Mouse (Mus musculus): ENCODE measurements around the gene Ensa.
"Not testable (repeated sequence)": the region's sequence is repeated elsewhere in the genome, so short reads cannot be mapped to it uniquely, and the experiment has no call there.

The Ensa gene

DNA sequence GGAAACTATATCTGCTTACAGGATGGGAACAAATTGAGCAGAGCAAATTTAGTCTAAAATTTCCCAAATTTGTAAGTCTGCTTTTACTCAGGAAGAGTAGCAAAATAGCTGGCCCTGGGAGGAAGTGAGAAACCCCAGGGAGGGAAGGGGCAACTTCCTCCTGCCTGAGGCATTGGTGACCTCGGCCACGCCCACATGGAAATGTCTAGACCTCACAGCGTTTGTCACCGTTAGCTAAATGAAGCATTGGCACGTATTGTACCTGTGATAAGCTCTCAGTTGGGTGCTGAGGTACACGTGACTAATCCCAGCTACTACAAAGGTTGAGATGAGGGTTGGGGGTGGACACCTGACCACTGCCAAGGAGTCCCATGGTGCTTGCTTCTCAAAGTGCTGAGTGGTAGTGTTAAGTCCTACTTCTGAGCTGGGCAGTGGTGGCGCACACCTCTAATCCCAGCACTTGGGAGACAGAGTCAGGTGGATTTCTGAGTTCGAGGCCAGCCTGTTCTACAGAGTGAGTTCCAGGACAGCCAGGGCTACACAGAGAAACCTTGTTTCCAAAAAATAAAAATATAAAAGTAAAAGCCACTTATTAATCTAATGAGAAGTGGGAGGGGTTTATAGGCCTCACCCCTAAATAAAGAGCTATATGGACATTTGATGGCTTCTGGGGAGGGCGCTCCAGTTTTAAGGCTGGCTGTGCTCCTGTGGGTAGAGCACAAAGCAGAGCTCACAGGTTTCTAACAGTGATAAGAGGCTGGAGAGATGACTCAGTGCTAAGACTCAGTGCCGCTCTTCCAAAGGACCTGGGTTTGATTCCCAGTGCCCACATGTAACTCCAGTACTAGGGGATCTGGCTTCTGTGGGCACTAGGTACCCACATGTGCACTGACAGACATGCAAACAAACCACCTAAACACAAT is 20.8 kb downstream of the Ensa start:
- DNase-seq, result no peak

DNA sequence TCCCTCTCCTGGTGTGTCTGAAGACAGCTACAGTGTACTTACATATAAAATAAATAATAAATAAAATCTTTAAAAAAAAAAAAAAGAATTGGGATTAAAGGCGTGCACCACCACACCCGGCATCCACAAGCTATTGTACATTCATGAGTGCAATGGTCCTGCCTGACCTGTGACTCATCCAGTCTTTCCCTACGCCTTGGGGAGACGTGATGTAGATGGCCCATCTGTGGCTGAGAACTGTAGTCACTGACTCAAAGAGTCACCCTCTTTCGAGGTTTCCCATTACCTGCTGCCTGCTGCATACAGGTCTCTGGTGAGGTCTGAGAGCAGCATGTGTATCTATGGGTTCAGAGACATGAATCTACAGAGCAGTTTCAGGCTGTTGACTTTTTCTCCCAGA is 23.2 kb downstream of the Ensa start:
- DNase-seq, result no peak

DNA sequence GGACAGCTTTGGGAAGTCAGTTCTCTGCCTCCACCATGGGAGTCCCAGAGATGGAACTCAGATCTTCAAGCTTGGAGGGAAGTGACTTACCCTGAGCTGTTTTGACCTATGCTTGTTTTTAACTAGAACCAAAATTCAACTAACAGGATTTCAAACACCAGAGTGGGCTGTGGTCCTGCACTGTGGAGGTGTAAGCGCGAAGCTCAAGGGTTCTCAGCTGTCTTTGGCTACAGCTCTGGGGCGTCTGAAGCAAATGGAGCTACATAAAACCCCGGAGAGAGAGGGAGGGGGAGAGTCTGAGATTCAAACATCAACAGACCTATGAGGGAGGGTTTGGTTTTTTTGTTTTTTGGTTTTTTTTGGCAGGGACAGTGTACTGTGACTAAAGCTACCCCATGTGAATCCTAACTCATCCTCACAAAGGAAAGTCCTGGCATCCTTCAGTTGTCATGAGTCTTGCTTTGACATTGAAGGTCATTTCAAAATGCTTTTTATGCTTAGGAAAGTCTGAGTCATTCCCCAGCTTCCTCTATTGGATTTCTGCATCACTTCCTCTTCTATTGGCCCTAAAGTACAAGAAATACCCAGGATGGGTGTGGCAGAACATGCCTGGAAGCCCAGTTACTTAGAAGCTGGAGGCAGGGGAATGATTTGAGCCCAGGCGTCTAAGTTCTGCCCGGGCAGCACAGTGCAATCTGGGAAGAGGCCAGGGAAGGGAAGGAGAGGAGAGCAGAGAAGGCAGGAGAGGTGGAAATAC is 25.7 kb downstream of the Ensa start:
- DNase-seq, result peak; percentile 75

GRCm38 (mm10) chr3:95651033-95651373 is 26.2 kb downstream of the Ensa start:
- DNase-seq, result no peak

GRCm38 (mm10) chr3:95651391-95652203 is 26.8 kb downstream of the Ensa start:
- DNase-seq, result no peak

DNA sequence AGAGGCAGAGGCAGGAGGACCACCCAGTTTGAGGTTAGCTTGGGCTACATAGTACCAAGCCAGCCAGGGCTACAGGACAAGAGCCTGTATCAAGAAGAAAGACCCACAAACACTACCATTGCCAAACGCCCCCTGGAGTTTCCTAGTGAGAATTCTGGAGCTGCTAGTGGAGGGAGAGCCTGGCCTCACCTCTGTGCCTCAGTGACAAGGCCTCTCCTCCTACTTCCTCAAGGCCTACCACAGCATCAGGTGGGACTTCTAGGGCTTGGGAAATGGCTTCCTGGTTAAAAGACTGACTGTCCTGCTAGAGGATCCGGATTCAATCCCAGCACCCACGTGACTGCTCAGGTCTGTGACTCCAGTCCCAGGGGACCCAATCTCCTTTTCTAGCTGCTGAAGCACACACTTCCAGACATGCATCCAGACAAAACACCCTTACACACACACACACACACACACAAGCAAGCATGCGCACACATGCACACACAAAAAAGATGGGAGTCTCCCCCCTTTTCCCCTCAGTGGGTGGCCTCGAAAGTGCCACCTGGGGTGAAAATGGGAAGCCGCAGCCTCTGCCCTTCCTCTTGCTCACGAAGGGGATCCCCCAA is 27.5 kb downstream of the Ensa start:
- DNase-seq, result no peak

- DNase-seq, result no peak
Observed at GRCm38 (mm10) chr3:95652871-95653270, 28.1 kb downstream of the Ensa start.

- DNase-seq, result no peak
Observed at GRCm38 (mm10) chr3:95653473-95654034, 28.8 kb downstream of the Ensa start.

DNA sequence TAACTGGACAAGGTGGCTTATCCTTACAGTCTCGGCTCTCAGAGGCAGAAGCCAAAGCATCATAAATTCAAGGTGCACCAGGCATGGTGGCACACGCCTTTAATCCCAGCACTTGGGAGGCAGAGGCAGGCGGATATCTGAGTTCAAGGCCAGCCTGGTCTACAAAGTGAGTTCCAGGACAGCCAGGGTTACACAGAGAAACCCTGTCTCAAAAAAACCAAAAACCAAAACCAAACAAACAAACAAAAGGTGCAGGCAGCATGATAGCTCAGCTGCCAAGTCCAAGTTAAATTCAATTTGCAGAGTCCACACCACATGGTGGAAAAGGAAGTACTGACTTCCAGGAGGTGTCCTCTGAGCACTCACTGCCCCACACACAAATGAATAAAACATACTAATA is 29.6 kb downstream of the Ensa start:
- DNase-seq, result not testable (repeated sequence)

DNA sequence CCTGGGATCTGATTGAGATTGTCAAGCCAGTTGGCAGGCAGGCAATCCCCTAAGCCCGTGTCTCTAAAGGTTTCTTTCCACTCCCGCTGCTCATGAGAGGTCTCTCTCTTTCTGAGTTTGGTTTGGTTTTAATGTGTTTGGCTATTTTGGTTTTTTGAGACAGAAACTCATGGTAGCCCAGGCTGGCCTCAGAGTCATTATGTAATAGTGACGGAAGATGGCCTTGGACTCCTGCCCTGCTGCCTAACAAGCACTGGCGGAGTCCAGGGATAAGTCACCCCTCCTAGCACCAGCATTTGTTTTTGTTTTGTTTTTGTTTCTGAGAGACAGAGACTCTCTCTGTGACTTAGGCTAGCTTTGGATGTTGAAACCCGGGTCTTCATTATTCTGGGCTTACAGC is 30.6 kb downstream of the Ensa start:
- DNase-seq, result no peak

GRCm38 (mm10) chr3:95657108-95657507 is 32.3 kb downstream of the Ensa start:
- no peak for DNase-seq

DNA sequence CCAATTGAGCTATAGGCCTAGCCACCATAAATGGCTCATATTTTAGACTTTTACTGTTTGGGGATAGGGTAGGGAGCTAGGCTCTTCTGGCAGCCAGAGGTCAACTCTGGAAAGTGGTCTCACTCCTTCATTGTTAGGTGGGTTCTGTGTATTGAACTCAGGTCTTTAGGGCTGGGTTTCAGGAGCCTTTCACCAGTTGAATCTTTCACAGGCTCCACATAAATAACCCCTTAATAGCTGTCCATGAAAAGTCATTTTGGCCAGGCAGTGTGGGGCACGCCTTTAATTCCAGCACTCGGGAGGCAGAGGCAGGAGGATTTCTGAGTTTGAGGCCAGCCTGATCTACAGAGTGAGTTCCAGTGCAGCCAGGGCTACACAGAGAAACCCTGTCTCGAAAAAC is 32.9 kb downstream of the Ensa start:
- DNase-seq, result no peak

- DNase-seq, result peak; percentile 96
Observed at GRCm38 (mm10) chr3:95658236-95658867, 33.6 kb downstream of the Ensa start, which contains the start of gene Mcl1. Mcl1 (plus strand) TSS chr3:95658788.

DNA sequence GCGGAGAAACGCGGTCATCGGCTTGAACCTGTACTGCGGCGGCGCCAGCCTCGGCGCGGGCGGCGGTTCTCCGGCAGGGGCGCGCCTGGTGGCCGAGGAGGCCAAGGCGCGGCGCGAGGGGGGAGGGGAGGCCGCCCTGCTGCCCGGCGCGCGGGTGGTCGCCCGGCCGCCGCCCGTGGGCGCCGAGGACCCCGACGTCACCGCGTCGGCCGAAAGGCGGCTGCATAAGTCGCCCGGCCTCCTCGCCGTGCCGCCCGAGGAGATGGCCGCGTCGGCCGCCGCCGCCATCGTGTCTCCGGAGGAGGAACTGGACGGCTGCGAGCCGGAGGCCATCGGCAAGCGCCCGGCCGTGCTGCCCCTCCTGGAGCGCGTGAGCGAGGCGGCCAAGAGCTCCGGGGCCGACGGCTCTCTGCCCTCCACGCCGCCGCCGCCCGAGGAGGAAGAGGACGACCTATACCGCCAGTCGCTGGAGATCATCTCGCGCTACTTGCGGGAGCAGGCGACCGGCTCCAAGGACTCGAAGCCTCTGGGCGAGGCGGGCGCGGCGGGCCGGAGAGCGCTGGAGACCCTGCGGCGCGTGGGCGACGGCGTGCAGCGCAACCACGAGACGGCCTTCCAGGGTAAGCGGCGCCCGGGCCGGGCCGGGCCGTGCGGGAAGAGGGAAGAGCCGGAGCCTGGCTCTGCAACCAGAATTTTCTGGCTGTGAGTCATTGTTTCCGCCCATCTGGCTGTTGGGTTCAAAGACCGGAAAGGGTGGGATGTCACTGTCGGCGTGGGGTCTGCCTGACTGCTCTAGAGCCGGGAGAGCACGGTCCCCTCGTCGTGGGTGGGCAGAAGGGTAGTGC is 34.3 kb downstream of the Ensa start:
- peak; percentile 81 for DNase-seq

GRCm38 (mm10) chr3:95659948-95660347 is 35.2 kb downstream of the Ensa start:
- DNase-seq, result no peak

GRCm38 (mm10) chr3:95660788-95661478 is 36.1 kb downstream of the Ensa start:
- DNase-seq, result no peak

- DNase-seq, result peak; percentile 83
Observed at GRCm38 (mm10) chr3:95661945-95662715, 37.3 kb downstream of the Ensa start.

DNA sequence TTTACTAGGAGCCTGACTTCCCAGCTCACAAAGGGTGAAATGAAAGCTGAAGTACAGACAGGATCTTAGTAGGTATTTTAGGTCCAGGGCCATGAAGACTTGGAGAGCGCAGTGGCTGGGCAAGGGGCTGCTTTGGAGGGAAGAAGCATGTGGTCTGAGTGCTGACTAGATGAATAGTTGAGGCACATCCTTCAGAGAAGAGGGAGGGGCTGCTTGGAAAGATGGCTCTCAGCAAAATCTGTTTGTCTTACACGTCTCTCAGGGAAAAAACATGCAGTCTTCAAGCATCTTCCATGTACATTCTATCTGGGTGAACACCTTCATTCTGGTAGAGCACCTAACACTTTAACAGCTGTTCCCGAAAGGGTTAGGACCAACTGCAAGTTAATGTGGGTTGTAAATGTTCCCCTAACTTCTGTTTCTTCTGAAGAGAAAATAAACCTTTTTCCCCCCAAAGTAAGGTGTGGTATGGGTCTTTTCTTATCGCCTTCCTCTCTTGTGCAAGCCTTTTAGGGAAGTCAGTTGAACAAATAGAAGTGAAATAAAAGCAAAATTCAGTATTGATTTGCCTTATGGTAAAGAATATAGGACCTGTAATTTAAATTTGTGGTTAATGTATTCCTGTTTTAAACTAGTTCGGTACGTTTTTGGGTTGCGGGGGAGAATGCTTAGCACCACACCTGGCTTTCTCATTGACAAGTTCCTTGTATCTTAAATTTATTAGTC is 38.1 kb downstream of the Ensa start:
- no peak for DNase-seq

DNA sequence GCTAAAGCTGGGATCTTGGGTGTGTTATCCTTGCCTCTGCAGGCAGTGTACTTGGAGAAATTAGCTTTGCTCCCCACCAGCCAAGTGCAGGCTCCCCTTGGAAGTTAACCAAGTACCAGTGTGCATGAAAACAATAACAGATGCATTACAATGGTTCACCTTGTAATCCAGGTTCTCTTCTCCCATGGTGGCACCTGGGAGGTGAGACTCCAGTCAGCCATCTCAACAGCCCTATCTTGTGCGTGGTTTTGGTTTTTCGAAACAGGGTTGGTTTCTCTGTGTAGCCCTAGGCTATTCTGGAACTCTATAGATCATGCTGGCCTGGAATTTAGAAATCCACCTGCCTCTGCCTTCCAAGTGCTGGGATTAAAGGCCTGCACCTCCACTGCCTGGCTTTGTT is 38.7 kb downstream of the Ensa start:
- DNase-seq, result no peak

All from kidney, adult 9 months (tissue).